Mouse (Mus musculus): ENCODE results near the gene Nrn1l. TPM values are rescaled to one million over a fixed set of nuclear protein-coding genes. Genes with fewer than 3 reads are reported as not detected.
A peak's percentile ranks its signal among the peaks of the same experiment; 100 is the strongest.

Nrn1l gene
- total RNA-seq, 2 experiments from 2014 or later = 0.95 TPM; not detected in 1

- peak within 1 kb of the TSS; percentile 98 for H3K27ac ChIP-seq
- DNase-seq = peak; percentile 95
- intact Hi-C loops (cut with DNase I) = loop anchor here (5.0 kb wide), 1 partner anchor 48 kb away; the partner anchor contains the start of gene Cenpt
- H3K4me3 ChIP-seq = peak within 1 kb of the TSS; percentile 93
- no peak for TF ChIP-seq CTCF (IDR thresholded peaks at IDR 0.05)
Observed at GRCm38 (mm10) chr8:105900180-105900940, 7.0 kb downstream of the Nrn1l start, which contains the start of gene Pskh1. Gene Pskh1, plus strand, starts transcription at chr8:105900441.

- intact Hi-C loops (cut with DNase I) = loop anchor here (1.0 to 5.0 kb wide), 2 partner anchors 49 to 110 kb away; partner anchors contain the start of genes Cenpt and Ddx28
- TF ChIP-seq CTCF (IDR thresholded peaks at IDR 0.05) = no peak
- Histone ChIP-seq H3K4me3 (peak overlapping the region; percentile 93), H3K27ac (peak overlapping the region; percentile 98)
- no peak for DNase-seq
Observed at GRCm38 (mm10) chr8:105900941-105901616, 7.7 kb downstream of the Nrn1l start.

- TF ChIP-seq CTCF (IDR thresholded peaks at IDR 0.05) = no peak
- H3K27ac ChIP-seq = no peak overlapping the region
- intact Hi-C loops (cut with DNase I) = no loop called here
Observed at GRCm38 (mm10) chr8:105919390-105919789, 26.0 kb downstream of the Nrn1l start.

GRCm38 (mm10) chr8:105925123-105925522, 31.8 kb downstream of the Nrn1l start:
- no peak for DNase-seq
- H3K4me3 ChIP-seq = no peak overlapping the region
- H3K27ac ChIP-seq = no peak overlapping the region
- no peak for TF ChIP-seq CTCF (IDR thresholded peaks at IDR 0.05)
- intact Hi-C loops (cut with DNase I) = no loop called here

More at GRCm38 (mm10) chr8:105919390-105919789, 26.0 kb downstream of the Nrn1l start:
- H3K4me3 ChIP-seq = no peak overlapping the region
- no peak for DNase-seq

GRCm38 (mm10) chr8:105930602-105931001, 37.2 kb downstream of the Nrn1l start:
- Histone ChIP-seq H3K27ac (peak overlapping the region; percentile 38; the same call in 1 of the 2 replicates), H3K4me3 (no peak overlapping the region)
- peak; percentile 98; the same call in 1 of the 2 replicates for TF ChIP-seq CTCF (IDR thresholded peaks at IDR 0.05)
- DNase-seq = peak; percentile 88
- intact Hi-C loops (cut with DNase I) = loop anchor here (1.0 to 5.0 kb wide), 4 partner anchors 38 to 216 kb away; partner anchors contain the start of genes Cenpt and Nrn1l

- Histone ChIP-seq H3K27ac (no peak overlapping the region), H3K4me3 (no peak overlapping the region)
- TF ChIP-seq CTCF (IDR thresholded peaks at IDR 0.05) = no peak
- intact Hi-C loops (cut with DNase I) = loop anchor here (5.0 kb wide), 2 partner anchors 39 to 79 kb away; partner anchors contain the start of genes Cenpt and Nrn1l
- DNase-seq = no peak
Observed at GRCm38 (mm10) chr8:105931271-105931670, 37.9 kb downstream of the Nrn1l start.

- TF ChIP-seq CTCF (IDR thresholded peaks at IDR 0.05) = no peak
- H3K27ac ChIP-seq = no peak overlapping the region
- no peak for DNase-seq
- no peak overlapping the region for H3K4me3 ChIP-seq
- intact Hi-C loops (cut with DNase I) = loop anchor here (5.0 kb wide), 2 partner anchors 40 to 80 kb away; partner anchors contain the start of genes Cenpt and Nrn1l
Observed at GRCm38 (mm10) chr8:105932525-105932924, 39.2 kb downstream of the Nrn1l start.

- TF ChIP-seq CTCF (IDR thresholded peaks at IDR 0.05) = no peak
- intact Hi-C loops (cut with DNase I) = loop anchor here (5.0 kb wide), 2 partner anchors 41 to 81 kb away; partner anchors contain the start of genes Cenpt and Nrn1l
- no peak for DNase-seq
- Histone ChIP-seq H3K27ac (no peak within 1 kb of the TSS), H3K4me3 (no peak within 1 kb of the TSS)
Observed at GRCm38 (mm10) chr8:105933762-105934161, 40.4 kb downstream of the Nrn1l start, which contains the start of gene Ctrl. Gene Ctrl, minus strand, starts transcription at chr8:105933862.

- H3K4me3 ChIP-seq = no peak overlapping the region
- H3K27ac ChIP-seq = no peak overlapping the region
- intact Hi-C loops (cut with DNase I) = loop anchor here (5.0 kb wide), 1 partner anchor 77 kb away; the partner anchor contains the start of gene Ddx28
- no peak for DNase-seq
- TF ChIP-seq CTCF (IDR thresholded peaks at IDR 0.05) = no peak
Observed at GRCm38 (mm10) chr8:105935105-105935504, 41.7 kb downstream of the Nrn1l start.

- DNase-seq = no peak
- Histone ChIP-seq H3K4me3 (peak overlapping the region; percentile 86), H3K27ac (peak overlapping the region; percentile 94)
- TF ChIP-seq CTCF (IDR thresholded peaks at IDR 0.05) = no peak
- intact Hi-C loops (cut with DNase I) = loop anchor here (5.0 kb wide), 1 partner anchor 76 kb away; the partner anchor contains the start of gene Ddx28
Observed at GRCm38 (mm10) chr8:105935863-105936603, 42.7 kb downstream of the Nrn1l start.

- DNase-seq = peak; percentile 92
- intact Hi-C loops (cut with DNase I) = loop anchor here (5.0 kb wide), 1 partner anchor 75 kb away; the partner anchor contains the start of gene Ddx28
- peak overlapping the region; percentile 86 for H3K4me3 ChIP-seq
- H3K27ac ChIP-seq = peak overlapping the region; percentile 94
- TF ChIP-seq CTCF (IDR thresholded peaks at IDR 0.05) = no peak
Observed at GRCm38 (mm10) chr8:105936866-105937475, 43.6 kb downstream of the Nrn1l start.

All from gastrocnemius, adult 2 months (tissue).